Mouse (Mus musculus) thymus, adult 2 months (tissue): ENCODE measurements around the gene 4930449I24Rik.

ENCODE experiments used
- CTCF ChIP-seq: fragments of 200-500 bp; IDR thresholded peaks from 2 replicates; pipeline ENCODE4 v1.5.1; 2012; ENCODE audit warnings: mild to moderate bottlenecking, control low read depth, low read length, moderate library complexity, borderline replicate concordance; ENCODE audit not compliant: control insufficient read depth, poor library complexity, insufficient read depth; ENCODE audit errors: extremely low read depth
- POLR2A ChIP-seq: fragments of 200-500 bp; IDR thresholded peaks from 2 replicates; pipeline ENCODE4 v1.6.1; 2012; ENCODE audit warnings: mild to moderate bottlenecking, low read length, control low read depth, moderate library complexity; ENCODE audit not compliant: control insufficient read depth, poor library complexity, insufficient read depth; ENCODE audit errors: extremely low read depth

GRCm38 (mm10) chr5:146471311-146471710 lies 30.9 kb upstream of the 4930449I24Rik start:
- TF ChIP-seq CTCF = no peak
- no peak for TF ChIP-seq POLR2A
